Mouse (Mus musculus) embryonic fibroblast, embryonic 13.5 days (primary cell): ENCODE measurements around the gene Strn4.

Experiments
- CTCF ChIP-seq: IDR thresholded peaks from 2 replicates; pipeline ENCODE4 v1.5.1; 2011; ENCODE audit warnings: mild to moderate bottlenecking, control low read depth, low read length, moderate library complexity, borderline replicate concordance; ENCODE audit not compliant: insufficient read depth
- POLR2A ChIP-seq: IDR thresholded peaks from 2 replicates; pipeline ENCODE4 v1.6.1; 2011; ENCODE audit warnings: low read depth, mild to moderate bottlenecking, control low read depth, low read length, moderate library complexity

GRCm38 (mm10) chr7:16837916-16838803, 22.5 kb downstream of the Strn4 start:
- TF ChIP-seq POLR2A: no peak
- no peak for TF ChIP-seq CTCF
